Mouse (Mus musculus) embryonic facial prominence, embryonic 15.5 days (tissue): Measurements from ENCODE around the gene Prss36. TPM values are rescaled to one million over a fixed set of nuclear protein-coding genes. Genes with fewer than 3 reads are reported as not detected.

ENCODE experiments used
- ATAC-seq: fragments of 200-750 bp; cut with Nextera tagmentation; 2 replicates; pipeline ENCODE4 v1.8.0; 2017; ENCODE audit warnings: low read depth, moderate TSS enrichment; ENCODE audit not compliant: insufficient number of reproducible peaks, low FRiP score, low TSS enrichment
- H3K27ac ChIP-seq: fragments of 300-500 bp; sonication (generic); replicated peaks from 2 replicates; pipeline ENCODE4 v1.5.1; 2015; ENCODE audit warnings: mild to moderate bottlenecking, inconsistent platforms
- H3K27me3 ChIP-seq: fragments of 300-500 bp; sonication (generic); 2 replicates; pipeline ENCODE4 v1.6.1; 2015; ENCODE audit warnings: inconsistent platforms
- H3K36me3 ChIP-seq: fragments of 300-500 bp; sonication (generic); 2 replicates; pipeline ENCODE4 v1.6.1; 2015; ENCODE audit warnings: mild to moderate bottlenecking, inconsistent platforms
- H3K4me1 ChIP-seq: fragments of 300-500 bp; sonication (generic); 2 replicates; pipeline ENCODE4 v1.6.1; 2015; ENCODE audit warnings: inconsistent platforms
- H3K4me2 ChIP-seq: fragments of 300-500 bp; sonication (generic); replicated peaks from 2 replicates; pipeline ENCODE4 v1.6.1; 2015; ENCODE audit warnings: mild to moderate bottlenecking, inconsistent platforms
- H3K4me3 ChIP-seq: fragments of 300-500 bp; sonication (generic); replicated peaks from 2 replicates; pipeline ENCODE4 v1.5.1; 2015; ENCODE audit warnings: mild to moderate bottlenecking, inconsistent platforms
- H3K9ac ChIP-seq: fragments of 300-500 bp; sonication (generic); 2 replicates; pipeline ENCODE4 v1.6.1; 2015; ENCODE audit warnings: inconsistent platforms
- H3K9me3 ChIP-seq: fragments of 300-500 bp; sonication (generic); replicated peaks from 2 replicates; pipeline ENCODE4 v1.6.1; 2016; ENCODE audit warnings: inconsistent platforms
- WGBS: fragments of 180-500 bp; shearing (Covaris S2); methylation state at CpG from one replicate; pipeline ENCODE4 v1.1.7; 2015; 5-methylcytosine and 5-hydroxymethylcytosine counted together
- polyA plus RNA-seq: library from polyadenylated mRNA; unstranded; fragments of >200 nt; fragmentation: Nextera tagmentation; extraction: Ambion mirVana; gene quantifications from 2 replicates; pipeline ENCODE4 v1.2.1, GENCODE M21; 2015

Gene Prss36
- polyA plus RNA-seq, 1 experiment from 2014 or later, result 12.1 TPM

- H3K36me3 ChIP-seq, result no peaks in the 10 kb centered on the region
- no peak overlapping the region for H3K9ac ChIP-seq
- H3K9me3 ChIP-seq, result no peaks in the 10 kb centered on the region
- H3K27ac ChIP-seq, result peak overlapping the region; percentile 75
- H3K27me3 ChIP-seq, result peaks cover 13% of the 10 kb centered on the region
- peaks cover 59% of the 10 kb centered on the region for H3K4me1 ChIP-seq
- H3K4me2 ChIP-seq, result no peak overlapping the region
- WGBS, result 14% methylated on average over 13 of the region's 13 CpGs
- no peak overlapping the region for H3K4me3 ChIP-seq
- no peak for ATAC-seq
These were observed 14.1 kb downstream of the Prss36 start for GRCm38 (mm10) chr7:127932273-127933031.

DNA sequence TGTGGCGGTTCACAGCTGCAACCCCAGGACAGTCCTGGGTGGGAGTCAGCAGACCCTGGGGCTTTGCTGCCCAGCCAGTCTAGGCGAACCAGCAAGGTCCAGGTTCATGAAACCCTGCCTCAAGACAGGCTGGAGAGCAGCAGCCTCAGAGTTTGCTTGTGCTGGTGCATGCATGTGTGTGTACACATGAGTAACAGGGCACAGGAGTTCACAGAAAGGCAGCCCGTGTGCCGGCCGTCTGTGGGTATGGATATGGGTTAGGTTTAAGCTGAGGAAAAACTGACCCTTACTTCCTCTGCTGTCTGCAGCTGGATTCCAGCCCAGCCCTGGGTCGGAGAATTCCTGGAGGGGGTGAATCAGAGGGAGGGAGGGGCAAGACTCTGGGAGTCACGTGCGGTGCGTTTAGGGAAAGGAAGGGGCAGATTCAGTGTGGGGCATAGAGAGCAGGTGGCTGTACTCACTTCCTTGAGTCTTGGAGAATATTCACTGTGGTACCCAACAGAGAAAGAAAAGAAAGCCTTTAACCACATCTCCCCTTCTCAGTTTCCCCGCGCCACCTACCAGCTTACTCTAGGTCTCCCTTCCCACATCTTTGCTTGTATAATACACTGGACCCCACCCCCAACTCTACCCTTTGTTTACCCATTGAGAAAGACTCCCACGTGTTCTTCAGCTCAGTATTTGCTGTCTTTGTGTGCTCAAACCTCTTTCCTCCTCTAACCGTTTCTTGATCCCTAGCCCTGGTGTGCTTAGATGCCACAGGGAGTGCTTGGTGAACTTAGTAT is 15.0 kb downstream of the Prss36 start:
- no peak overlapping the region for H3K4me3 ChIP-seq
- no peak overlapping the region for H3K9ac ChIP-seq
- WGBS, result 28% methylated on average over 13 of the region's 13 CpGs

GRCm38 (mm10) chr7:127930636-127931035 is 15.9 kb downstream of the Prss36 start:
- Histone ChIP-seq H3K27me3 (peaks cover 13% of the 10 kb centered on the region), H3K9me3 (no peaks in the 10 kb centered on the region), H3K9ac (no peak overlapping the region), H3K27ac (peak overlapping the region; percentile 45; the same call in 1 of the 2 replicates), H3K4me3 (no peak overlapping the region), H3K4me1 (peaks cover 54% of the 10 kb centered on the region), H3K4me2 (no peak overlapping the region), H3K36me3 (peaks cover 10% of the 10 kb centered on the region)
- ATAC-seq, result no peak
- 73% methylated on average over 5 of the region's 5 CpGs for WGBS

More for the DNA sequence above, 15.0 kb downstream of the Prss36 start:
- Histone ChIP-seq H3K27ac (peak overlapping the region; percentile 75), H3K27me3 (peaks cover 13% of the 10 kb centered on the region), H3K4me2 (0 out of 2 replicates have a peak overlapping the region, but pooled peaks have one; percentile 10), H3K36me3 (peaks cover 1% of the 10 kb centered on the region; the same call in 1 of the 2 replicates), H3K4me1 (peaks cover 58% of the 10 kb centered on the region), H3K9me3 (no peaks in the 10 kb centered on the region)
- ATAC-seq, result no peak

DNA sequence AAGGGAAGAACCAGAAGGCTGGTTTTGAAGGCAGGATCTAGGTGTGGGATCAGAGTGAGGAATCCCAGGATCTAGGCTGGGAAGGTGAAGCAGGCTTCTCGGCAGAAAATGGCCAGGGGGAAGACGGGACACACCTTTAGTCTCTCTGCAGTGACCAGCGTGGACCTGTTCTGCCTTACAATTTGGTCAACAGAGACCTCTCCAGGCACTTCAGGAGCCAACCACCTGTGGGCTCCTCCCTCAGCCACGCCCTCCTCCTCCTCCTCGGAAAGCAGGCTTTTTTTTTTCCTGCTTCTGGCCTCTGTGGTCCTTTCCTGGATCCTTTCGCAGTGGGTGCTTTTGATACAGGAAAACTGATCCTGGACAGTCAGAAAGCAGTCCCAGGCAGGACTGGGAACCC is 16.6 kb downstream of the Prss36 start, which contains the start of gene Prss8:
Gene Prss8 (minus strand): TSS at position 182 of the 400 bp plus-strand sequence.
- no peak for ATAC-seq
- peaks cover 13% of the 10 kb centered on the region for H3K27me3 ChIP-seq
- H3K9me3 ChIP-seq, result no peaks in the 10 kb centered on the region
- peaks cover 17% of the 10 kb centered on the region for H3K36me3 ChIP-seq
- H3K4me1 ChIP-seq, result peaks cover 52% of the 10 kb centered on the region
- peak within 1 kb of the TSS; percentile 45; the same call in 1 of the 2 replicates for H3K27ac ChIP-seq
- peak within 1 kb of the TSS; percentile 48 for H3K9ac ChIP-seq
- peak within 1 kb of the TSS; percentile 42 for H3K4me3 ChIP-seq
- WGBS, result 8% methylated on average over 5 of the region's 6 CpGs
- peak within 1 kb of the TSS; percentile 49 for H3K4me2 ChIP-seq

- H3K36me3 ChIP-seq, result peaks cover 25% of the 10 kb centered on the region
- ATAC-seq, result no peak
- no peak overlapping the region for H3K9ac ChIP-seq
- H3K4me3 ChIP-seq, result peak overlapping the region; percentile 42
- H3K27me3 ChIP-seq, result peaks cover 13% of the 10 kb centered on the region
- peaks cover 39% of the 10 kb centered on the region for H3K4me1 ChIP-seq
- H3K9me3 ChIP-seq, result no peaks in the 10 kb centered on the region
- H3K4me2 ChIP-seq, result peak overlapping the region; percentile 49
- WGBS, result 41% methylated on average over 5 of the region's 5 CpGs
- H3K27ac ChIP-seq, result no peak overlapping the region
These were observed 17.9 kb downstream of the Prss36 start for GRCm38 (mm10) chr7:127928596-127928995.

- no peak for ATAC-seq
- WGBS, result 85% methylated on average over 11 of the region's 11 CpGs
- Histone ChIP-seq H3K4me1 (peaks cover 34% of the 10 kb centered on the region), H3K36me3 (peaks cover 33% of the 10 kb centered on the region), H3K27me3 (peaks cover 13% of the 10 kb centered on the region), H3K4me2 (no peak overlapping the region), H3K9ac (no peak overlapping the region), H3K4me3 (no peak overlapping the region), H3K27ac (no peak overlapping the region), H3K9me3 (no peaks in the 10 kb centered on the region)
These were observed 18.8 kb downstream of the Prss36 start for GRCm38 (mm10) chr7:127927726-127928125.

GRCm38 (mm10) chr7:127926846-127927245 is 19.7 kb downstream of the Prss36 start:
- H3K9me3 ChIP-seq, result no peaks in the 10 kb centered on the region
- H3K27me3 ChIP-seq, result peaks cover 13% of the 10 kb centered on the region
- peaks cover 42% of the 10 kb centered on the region for H3K36me3 ChIP-seq
- no peak overlapping the region for H3K4me3 ChIP-seq
- peaks cover 26% of the 10 kb centered on the region for H3K4me1 ChIP-seq
- no peak overlapping the region for H3K4me2 ChIP-seq
- ATAC-seq, result no peak
- H3K9ac ChIP-seq, result no peak overlapping the region
- 82% methylated on average over 11 of the region's 11 CpGs for WGBS
- H3K27ac ChIP-seq, result no peak overlapping the region

DNA sequence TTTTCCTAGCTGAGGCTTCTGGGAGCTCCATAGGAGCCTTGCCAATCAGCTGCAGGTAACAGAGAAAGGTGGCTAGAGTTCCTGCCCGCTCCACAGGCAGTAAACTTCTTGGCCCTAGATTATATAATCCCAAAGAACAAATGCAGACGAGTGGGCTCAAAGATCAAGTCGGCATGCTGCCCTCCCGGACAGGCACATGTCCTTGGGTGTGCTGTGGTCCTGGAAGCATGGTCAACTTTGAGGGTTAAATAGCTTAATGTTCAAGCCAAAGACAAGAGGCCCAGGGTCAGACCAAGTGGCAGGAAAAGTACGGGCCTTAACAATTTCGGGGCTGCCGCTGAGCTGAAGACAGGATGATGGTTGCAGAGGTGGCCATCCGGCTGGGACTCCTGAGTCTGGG is 20.5 kb downstream of the Prss36 start:
- Histone ChIP-seq H3K9ac (no peak overlapping the region), H3K9me3 (no peaks in the 10 kb centered on the region), H3K27me3 (peaks cover 13% of the 10 kb centered on the region), H3K4me2 (no peak overlapping the region), H3K4me3 (no peak overlapping the region), H3K36me3 (peaks cover 42% of the 10 kb centered on the region), H3K27ac (peak overlapping the region; percentile 68; the same call in 1 of the 2 replicates), H3K4me1 (peaks cover 18% of the 10 kb centered on the region)
- 85% methylated on average over 8 of the region's 8 CpGs for WGBS
- no peak for ATAC-seq

DNA sequence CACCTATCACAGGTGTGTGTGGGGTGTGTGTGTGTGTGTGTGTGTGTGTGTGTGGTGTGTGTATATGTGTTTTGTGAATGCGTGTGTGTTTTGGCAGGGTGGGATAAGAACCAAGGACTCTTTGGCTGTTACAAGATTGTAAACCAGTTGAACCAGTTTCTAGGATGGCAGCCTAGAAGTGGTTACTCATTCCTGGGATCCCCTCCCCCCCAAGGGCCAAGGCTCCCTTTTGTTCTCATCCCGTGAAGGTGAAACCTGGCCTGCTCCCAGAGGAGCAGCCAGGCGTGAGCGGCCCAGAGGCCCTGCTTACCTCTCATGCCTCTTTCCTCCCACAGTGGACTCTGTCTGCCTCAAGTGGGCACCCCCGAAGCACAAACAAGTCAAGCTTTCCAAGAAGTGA is 21.3 kb downstream of the Prss36 start:
- Histone ChIP-seq H3K4me3 (no peak overlapping the region), H3K27ac (peak overlapping the region; percentile 68), H3K4me1 (peaks cover 17% of the 10 kb centered on the region), H3K27me3 (peaks cover 13% of the 10 kb centered on the region), H3K9ac (no peak overlapping the region), H3K4me2 (no peak overlapping the region), H3K36me3 (peaks cover 49% of the 10 kb centered on the region), H3K9me3 (no peaks in the 10 kb centered on the region)
- 54% methylated on average over 5 of the region's 5 CpGs for WGBS
- ATAC-seq, result peak; percentile 70

GRCm38 (mm10) chr7:127923714-127924113 is 22.8 kb downstream of the Prss36 start:
- H3K27me3 ChIP-seq, result peaks cover 8% of the 10 kb centered on the region
- H3K27ac ChIP-seq, result no peak overlapping the region; the same call in 1 of the 2 replicates
- peaks cover 51% of the 10 kb centered on the region for H3K36me3 ChIP-seq

More at GRCm38 (mm10) chr7:127923714-127924113, 22.8 kb downstream of the Prss36 start:
- Histone ChIP-seq H3K9me3 (no peaks in the 10 kb centered on the region), H3K9ac (no peak overlapping the region), H3K4me1 (0 out of 2 replicates have a peak, but pooled peaks cover 4% of the 10 kb centered on the region), H3K4me2 (no peak overlapping the region), H3K4me3 (no peak overlapping the region)
- no peak for ATAC-seq
- 81% methylated on average over 5 of the region's 5 CpGs for WGBS
